In the genomic region with DNA sequence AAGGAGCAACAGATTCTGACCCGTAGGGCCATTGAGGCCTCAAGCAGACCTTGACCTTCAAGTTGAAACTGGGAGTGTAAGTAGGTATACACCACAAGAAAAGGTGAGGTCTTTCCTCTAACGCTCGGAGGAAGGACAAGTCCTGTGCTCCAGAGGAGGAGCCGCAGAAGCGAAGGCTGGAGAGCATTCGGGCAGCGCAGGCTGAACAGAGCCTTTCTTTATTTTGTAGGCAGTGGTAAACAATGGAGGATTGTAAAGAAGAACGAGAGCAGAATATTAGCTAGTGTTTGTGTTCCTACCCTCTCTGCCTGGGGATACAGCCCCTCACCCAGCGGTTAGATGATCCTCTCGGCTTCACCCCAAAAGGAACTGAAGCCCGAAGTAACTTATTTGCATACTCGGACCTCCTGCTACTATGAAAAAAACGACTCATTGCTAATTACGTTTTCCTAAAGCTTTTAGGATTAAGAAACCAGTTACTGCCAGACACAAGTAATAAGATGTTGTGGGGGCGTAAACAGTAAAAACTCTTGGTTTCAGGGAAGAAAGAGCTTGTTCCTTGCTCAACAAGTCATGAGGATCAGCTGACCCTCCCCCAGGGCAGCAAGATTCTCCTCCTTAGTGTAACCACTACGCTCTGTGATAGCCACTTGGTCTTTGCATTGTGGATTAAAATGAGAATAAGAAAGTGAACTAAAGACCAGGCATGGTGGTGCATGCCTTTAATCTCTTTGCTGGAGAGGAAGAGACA, we compare ENCODE assay signal across 8 mouse cellular contexts. TPM values are rescaled to one million over a fixed set of nuclear protein-coding genes. Genes with fewer than 3 reads are reported as not detected.
DNase-seq lines count a peak whose midpoint lies in the region; ATAC-seq lines count a peak whose summit lies in the region.

No protein-coding gene starts in this region.

- peak; percentile 27 for DNase-seq in cerebellum, adult 11-12 months
- no peak for DNase-seq in cerebellum, postnatal 4 days (ENCODE audit: low spot score in 2 of 2)
- DNase-seq in CD4-positive helper T cell, adult 2 months (ENCODE audit: low read depth, low spot score), result peak; percentile 21
- peak; percentile 42 for DNase-seq in embryo, embryonic 9.5 days (ENCODE audit: extremely low spot score)
- DNase-seq in midbrain, embryonic 14.5 days, result peak; percentile 35
- DNase-seq in yolk sac, embryonic 10.5 days (ENCODE audit: low spot score), result no peak
- no peak for DNase-seq in cerebellum, adult 18-20 months

- H3K9ac ChIP-seq in intestine, embryonic 16.5 days (ENCODE audit: low read depth, low read length), result peak overlapping the region; percentile 100
- no peak overlapping the region for H3K9ac ChIP-seq in midbrain, embryonic 14.5 days (replicated peaks; ENCODE audit: low read length)

- H3K27ac ChIP-seq in intestine, embryonic 16.5 days (ENCODE audit: low read length), result peak overlapping the region; percentile 95
- peak overlapping the region; percentile 38; the same call in 1 of the 2 replicates for H3K27ac ChIP-seq in midbrain, embryonic 14.5 days (replicated peaks; ENCODE audit: low read depth, low read length)

- no peaks in the 10 kb centered on the region for H3K9me3 ChIP-seq in intestine, embryonic 16.5 days (ENCODE audit: control insufficient read depth, low read length)
- no peaks in the 10 kb centered on the region for H3K9me3 ChIP-seq in midbrain, embryonic 14.5 days (ENCODE audit: control insufficient read depth, low read length)

- WGBS in intestine, embryonic 16.5 days, result 32% methylated on average over 16 of the region's 16 CpGs
- WGBS in midbrain, embryonic 14.5 days, result 13% methylated on average over 16 of the region's 16 CpGs

- H3K27me3 ChIP-seq in intestine, embryonic 16.5 days (replicated peaks; ENCODE audit: control insufficient read depth, insufficient read depth, low read length), result no peaks in the 10 kb centered on the region
- H3K27me3 ChIP-seq in midbrain, embryonic 14.5 days (ENCODE audit: control insufficient read depth, insufficient read depth, low read length), result no peaks in the 10 kb centered on the region

- ATAC-seq in intestine, embryonic 16.5 days, result no peak
- ATAC-seq in midbrain, embryonic 14.5 days (ENCODE audit: low FRiP score, low TSS enrichment), result no peak

- H3K4me1 ChIP-seq in intestine, embryonic 16.5 days (ENCODE audit: control insufficient read depth, insufficient read depth, low read length), result peaks cover 5% of the 10 kb centered on the region
- H3K4me1 ChIP-seq in midbrain, embryonic 14.5 days (ENCODE audit: control insufficient read depth, insufficient read depth, low read length), result peaks cover 26% of the 10 kb centered on the region

- no peaks in the 10 kb centered on the region for H3K36me3 ChIP-seq in intestine, embryonic 16.5 days (ENCODE audit: control insufficient read depth, insufficient read depth, low read length)
- no peaks in the 10 kb centered on the region for H3K36me3 ChIP-seq in midbrain, embryonic 14.5 days (ENCODE audit: control insufficient read depth, insufficient read depth, low read length)

- peak overlapping the region; percentile 17 for H3K4me3 ChIP-seq in intestine, embryonic 16.5 days (ENCODE audit: low read length)
- H3K4me3 ChIP-seq in midbrain, embryonic 14.5 days (replicated peaks; ENCODE audit: low read depth, low read length), result no peak overlapping the region

- H3K4me2 ChIP-seq in intestine, embryonic 16.5 days (ENCODE audit: low read depth, low read length), result peak overlapping the region; percentile 58
- peak overlapping the region; percentile 9 for H3K4me2 ChIP-seq in midbrain, embryonic 14.5 days (ENCODE audit: low read length)

RNA-seq across cellular contexts. Expression of a gene that starts 1.3 kb away (rescaled TPM):
- polyA plus RNA-seq in intestine, embryonic 16.5 days (2015; fragmentation: Nextera tagmentation; extraction: Ambion mirVana), result 48.0 and 53.7 TPM in 2 replicates
- 18.1 and 36.2 TPM in 2 replicates for polyA plus RNA-seq in midbrain, embryonic 14.5 days (2014; fragmentation: Nextera tagmentation; extraction: Ambion mirVana)

RNA-seq across cellular contexts. Expression of a gene that starts 34.4 kb away (rescaled TPM):
- polyA plus RNA-seq in intestine, embryonic 16.5 days (2015; fragmentation: Nextera tagmentation; extraction: Ambion mirVana), result 10.6 and 11.0 TPM in 2 replicates
- 18.4 and 25.4 TPM in 2 replicates for polyA plus RNA-seq in midbrain, embryonic 14.5 days (2014; fragmentation: Nextera tagmentation; extraction: Ambion mirVana)

Comparison
In these comparisons a context has a peak if more than half of its experiments do, and no peak if none do; other contexts are left out.
1. DNase-seq: peak in cerebellum, adult 11-12 months (single experiment), CD4-positive helper T cell, adult 2 months (single experiment), embryo, embryonic 9.5 days (single experiment) and midbrain, embryonic 14.5 days (single experiment); none in cerebellum, postnatal 4 days (0 of 2), yolk sac, embryonic 10.5 days (single experiment) and cerebellum, adult 18-20 months (0 of 2).